Mouse (Mus musculus): ENCODE measurements at regions not wholly inside any gene's neighbourhood (a gene's known extent, or its start where the extent isn't known, plus 50 kb on each side); places are given as distances from the start of the nearest gene placed in this dataset.

- WGBS = 57% methylated on average over 9 of the region's 9 CpGs
- Histone ChIP-seq H3K27me3 (ENCODE audit: control insufficient read depth, insufficient read depth, low read length) (no peaks in the 10 kb centered on the region), H3K9ac (replicated peaks; ENCODE audit: low read depth, low read length) (no peak overlapping the region), H3K4me3 (ENCODE audit: low read depth, low read length) (no peak overlapping the region), H3K9me3 (ENCODE audit: control insufficient read depth, low read length) (no peaks in the 10 kb centered on the region), H3K27ac (ENCODE audit: low read depth, low read length) (no peak overlapping the region), H3K4me1 (ENCODE audit: control insufficient read depth, insufficient read depth, low read length) (no peaks in the 10 kb centered on the region), H3K36me3 (ENCODE audit: control insufficient read depth, insufficient read depth, low read length) (no peaks in the 10 kb centered on the region), H3K4me2 (ENCODE audit: low read depth, low read length) (no peak overlapping the region)
- ATAC-seq (ENCODE audit: low read depth) = no peak
These were observed 836.4 kb upstream of the Adgrl2 start for GRCm38 (mm10) chr3:149826757-149827156.

- Histone ChIP-seq H3K4me3 (ENCODE audit: low read depth, low read length) (no peak overlapping the region), H3K27me3 (ENCODE audit: control insufficient read depth, insufficient read depth, low read length) (no peaks in the 10 kb centered on the region), H3K9me3 (ENCODE audit: control insufficient read depth, low read length) (no peaks in the 10 kb centered on the region), H3K36me3 (ENCODE audit: control insufficient read depth, insufficient read depth, low read length) (no peaks in the 10 kb centered on the region), H3K27ac (ENCODE audit: low read depth, low read length) (no peak overlapping the region), H3K4me2 (ENCODE audit: low read depth, low read length) (no peak overlapping the region), H3K4me1 (ENCODE audit: control insufficient read depth, insufficient read depth, low read length) (no peaks in the 10 kb centered on the region), H3K9ac (replicated peaks; ENCODE audit: low read depth, low read length) (no peak overlapping the region)
- ATAC-seq (ENCODE audit: low read depth) = no peak
- 70% methylated on average over 3 of the region's 3 CpGs for WGBS
These were observed 830.3 kb upstream of the Adgrl2 start for GRCm38 (mm10) chr3:149820670-149821069.

DNA sequence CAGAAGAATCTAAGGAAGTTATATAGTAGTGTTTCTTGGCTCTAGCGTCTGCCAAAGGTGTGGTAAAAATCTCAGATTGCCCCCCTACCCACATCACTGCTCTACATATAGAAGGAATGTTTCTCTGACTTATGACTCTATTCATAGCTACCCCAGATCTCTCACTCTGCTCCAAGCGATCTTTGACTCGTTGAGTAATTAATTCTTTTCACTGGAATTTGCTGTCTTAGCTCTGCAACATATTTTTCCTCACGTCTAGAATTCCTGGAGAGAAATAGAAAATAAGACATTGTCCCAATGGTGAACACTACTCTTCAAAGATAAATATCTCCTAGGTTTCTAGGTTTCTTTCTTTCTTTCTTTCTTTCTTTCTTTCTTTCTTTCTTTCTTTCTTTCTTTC lies 829.5 kb upstream of the Adgrl2 start:
- Histone ChIP-seq H3K27ac (ENCODE audit: low read depth, low read length) (no peak overlapping the region), H3K4me3 (ENCODE audit: low read depth, low read length) (no peak overlapping the region), H3K4me1 (ENCODE audit: control insufficient read depth, insufficient read depth, low read length) (no peaks in the 10 kb centered on the region), H3K9me3 (ENCODE audit: control insufficient read depth, low read length) (no peaks in the 10 kb centered on the region), H3K4me2 (ENCODE audit: low read depth, low read length) (no peak overlapping the region), H3K9ac (replicated peaks; ENCODE audit: low read depth, low read length) (no peak overlapping the region), H3K36me3 (ENCODE audit: control insufficient read depth, insufficient read depth, low read length) (no peaks in the 10 kb centered on the region), H3K27me3 (ENCODE audit: control insufficient read depth, insufficient read depth, low read length) (no peaks in the 10 kb centered on the region)
- WGBS = 77% methylated on average over 4 of the region's 4 CpGs
- no peak for ATAC-seq (ENCODE audit: low read depth)

DNA sequence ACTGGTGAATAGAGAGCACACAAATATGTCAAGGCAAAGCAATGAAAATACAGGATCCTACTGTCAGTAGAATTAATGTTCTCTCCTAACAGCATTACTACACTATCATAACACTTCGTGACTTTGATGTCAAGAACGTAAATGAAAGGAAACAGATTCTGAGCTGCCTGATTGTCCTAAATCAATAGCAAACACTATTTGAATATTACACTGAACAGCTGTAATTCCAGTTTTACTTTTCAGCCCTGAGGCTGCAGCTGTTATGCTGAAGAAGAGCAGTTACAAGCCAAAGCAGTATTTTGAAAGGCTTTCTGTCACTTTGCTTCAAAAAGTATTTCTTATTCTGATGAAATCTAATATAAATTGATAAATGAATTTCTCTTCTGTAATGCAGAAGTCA lies 828.7 kb upstream of the Adgrl2 start:
- Histone ChIP-seq H3K36me3 (ENCODE audit: control insufficient read depth, insufficient read depth, low read length) (no peaks in the 10 kb centered on the region), H3K4me3 (ENCODE audit: low read depth, low read length) (no peak overlapping the region), H3K9me3 (ENCODE audit: control insufficient read depth, low read length) (no peaks in the 10 kb centered on the region), H3K27me3 (ENCODE audit: control insufficient read depth, insufficient read depth, low read length) (no peaks in the 10 kb centered on the region), H3K27ac (ENCODE audit: low read depth, low read length) (no peak overlapping the region), H3K4me1 (ENCODE audit: control insufficient read depth, insufficient read depth, low read length) (no peaks in the 10 kb centered on the region), H3K9ac (replicated peaks; ENCODE audit: low read depth, low read length) (no peak overlapping the region), H3K4me2 (ENCODE audit: low read depth, low read length) (no peak overlapping the region)
- WGBS = 61% methylated on average over 2 of the region's 2 CpGs
- no peak for ATAC-seq (ENCODE audit: low read depth)

DNA sequence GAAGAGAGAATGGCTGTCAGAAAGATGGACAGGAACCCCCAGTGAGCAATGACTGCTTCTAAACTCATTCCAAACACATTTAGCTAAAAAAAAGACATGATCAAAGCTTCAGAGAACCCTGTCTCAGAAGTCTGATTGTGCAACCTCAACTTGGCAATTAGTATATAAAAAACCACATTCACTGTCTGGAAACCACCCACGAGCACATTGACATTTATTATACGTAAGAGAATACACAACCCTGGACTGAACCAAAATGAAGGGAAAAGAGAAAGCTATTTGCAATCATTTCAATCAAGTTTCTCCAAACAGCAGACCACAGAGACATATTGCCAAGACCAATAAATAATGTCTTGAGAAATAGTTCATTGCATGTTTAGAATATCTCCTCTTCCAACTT lies 820.7 kb upstream of the Adgrl2 start:
- Histone ChIP-seq H3K9me3 (ENCODE audit: control insufficient read depth, low read length) (no peaks in the 10 kb centered on the region), H3K4me1 (ENCODE audit: control insufficient read depth, insufficient read depth, low read length) (no peaks in the 10 kb centered on the region), H3K4me3 (ENCODE audit: low read depth, low read length) (no peak overlapping the region), H3K27ac (ENCODE audit: low read depth, low read length) (no peak overlapping the region), H3K36me3 (ENCODE audit: control insufficient read depth, insufficient read depth, low read length) (no peaks in the 10 kb centered on the region), H3K4me2 (ENCODE audit: low read depth, low read length) (no peak overlapping the region), H3K9ac (replicated peaks; ENCODE audit: low read depth, low read length) (no peak overlapping the region), H3K27me3 (ENCODE audit: control insufficient read depth, insufficient read depth, low read length) (no peaks in the 10 kb centered on the region)
- WGBS = 23% methylated on average over 2 of the region's 2 CpGs
- no peak for ATAC-seq (ENCODE audit: low read depth)

- Histone ChIP-seq H3K9me3 (ENCODE audit: control insufficient read depth, low read length) (no peaks in the 10 kb centered on the region), H3K4me3 (ENCODE audit: low read depth, low read length) (no peak overlapping the region), H3K4me2 (ENCODE audit: low read depth, low read length) (no peak overlapping the region), H3K27me3 (ENCODE audit: control insufficient read depth, insufficient read depth, low read length) (no peaks in the 10 kb centered on the region), H3K4me1 (ENCODE audit: control insufficient read depth, insufficient read depth, low read length) (no peaks in the 10 kb centered on the region), H3K9ac (replicated peaks; ENCODE audit: low read depth, low read length) (no peak overlapping the region), H3K27ac (ENCODE audit: low read depth, low read length) (no peak overlapping the region), H3K36me3 (ENCODE audit: control insufficient read depth, insufficient read depth, low read length) (no peaks in the 10 kb centered on the region)
- WGBS = 62% methylated on average over 6 of the region's 6 CpGs
- ATAC-seq (ENCODE audit: low read depth) = no peak
These were observed 815.0 kb upstream of the Adgrl2 start for GRCm38 (mm10) chr3:149805345-149805744.

DNA sequence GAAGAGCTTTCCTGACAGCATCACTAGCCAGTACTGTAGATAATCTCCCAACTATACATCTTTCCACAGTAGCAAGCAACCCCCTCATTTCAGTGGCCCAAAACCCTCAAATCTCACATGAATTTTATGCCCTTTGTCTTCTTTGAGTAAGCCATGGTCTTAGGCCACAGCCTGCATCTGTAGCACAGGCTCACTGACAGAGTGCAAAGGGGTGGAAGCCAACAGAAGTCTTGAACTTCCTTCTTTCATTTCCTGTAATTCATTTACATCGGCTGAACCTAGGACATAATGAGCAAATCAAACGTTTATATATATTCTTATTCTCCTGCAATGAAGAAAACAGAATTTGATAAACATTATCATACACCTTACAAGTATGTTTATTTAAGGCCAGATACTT lies 805.8 kb upstream of the Adgrl2 start:
- no peak overlapping the region for H3K27ac ChIP-seq (ENCODE audit: low read depth, low read length)
- no peaks in the 10 kb centered on the region for H3K36me3 ChIP-seq (ENCODE audit: control insufficient read depth, insufficient read depth, low read length)
- ATAC-seq (ENCODE audit: low read depth) = no peak
- no peaks in the 10 kb centered on the region for H3K4me1 ChIP-seq (ENCODE audit: control insufficient read depth, insufficient read depth, low read length)
- no peaks in the 10 kb centered on the region for H3K9me3 ChIP-seq (ENCODE audit: control insufficient read depth, low read length)
- H3K4me2 ChIP-seq (ENCODE audit: low read depth, low read length) = no peak overlapping the region
- H3K9ac ChIP-seq (replicated peaks; ENCODE audit: low read depth, low read length) = no peak overlapping the region
- no peak overlapping the region for H3K4me3 ChIP-seq (ENCODE audit: low read depth, low read length)
- H3K27me3 ChIP-seq (ENCODE audit: control insufficient read depth, insufficient read depth, low read length) = no peaks in the 10 kb centered on the region
- WGBS = 87% methylated on average over 2 of the region's 2 CpGs

GRCm38 (mm10) chr3:149791593-149791992 lies 801.2 kb upstream of the Adgrl2 start:
- no peak overlapping the region for H3K9ac ChIP-seq (replicated peaks; ENCODE audit: low read depth, low read length)
- H3K27me3 ChIP-seq (ENCODE audit: control insufficient read depth, insufficient read depth, low read length) = no peaks in the 10 kb centered on the region
- H3K9me3 ChIP-seq (ENCODE audit: control insufficient read depth, low read length) = no peaks in the 10 kb centered on the region
- WGBS = 76% methylated on average over 2 of the region's 2 CpGs
- no peak overlapping the region for H3K4me3 ChIP-seq (ENCODE audit: low read depth, low read length)
- H3K4me2 ChIP-seq (ENCODE audit: low read depth, low read length) = no peak overlapping the region
- H3K4me1 ChIP-seq (ENCODE audit: control insufficient read depth, insufficient read depth, low read length) = no peaks in the 10 kb centered on the region
- no peak for ATAC-seq (ENCODE audit: low read depth)
- H3K27ac ChIP-seq (ENCODE audit: low read depth, low read length) = no peak overlapping the region
- H3K36me3 ChIP-seq (ENCODE audit: control insufficient read depth, insufficient read depth, low read length) = no peaks in the 10 kb centered on the region

GRCm38 (mm10) chr3:149786096-149786495 lies 795.7 kb upstream of the Adgrl2 start:
- ATAC-seq (ENCODE audit: low read depth) = no peak
- Histone ChIP-seq H3K9me3 (ENCODE audit: control insufficient read depth, low read length) (no peaks in the 10 kb centered on the region), H3K4me3 (ENCODE audit: low read depth, low read length) (no peak overlapping the region), H3K4me1 (ENCODE audit: control insufficient read depth, insufficient read depth, low read length) (no peaks in the 10 kb centered on the region), H3K27me3 (ENCODE audit: control insufficient read depth, insufficient read depth, low read length) (no peaks in the 10 kb centered on the region), H3K27ac (ENCODE audit: low read depth, low read length) (no peak overlapping the region), H3K36me3 (ENCODE audit: control insufficient read depth, insufficient read depth, low read length) (no peaks in the 10 kb centered on the region), H3K9ac (replicated peaks; ENCODE audit: low read depth, low read length) (no peak overlapping the region), H3K4me2 (ENCODE audit: low read depth, low read length) (no peak overlapping the region)
- WGBS = 84% methylated on average over 2 of the region's 2 CpGs
